Mouse (Mus musculus): ENCODE data around the gene Epop. TPM values are rescaled to one million over a fixed set of nuclear protein-coding genes. Genes with fewer than 3 reads are reported as not detected.

The Epop gene
- 46.9 TPM for polyA plus RNA-seq (2015; fragmentation: Illumina TruSeq; extraction: RNeasy Lipid Tissue Mini Kit (QIAGEN cat#74804); ENCODE audit: low read depth, low replicate concordance)

GRCm38 (mm10) chr11:97629576-97629975, at the start of gene Epop:
Gene Epop, minus strand, starts transcription at chr11:97629702.

GRCm38 (mm10) chr11:97662893-97663527, 33.5 kb upstream of the Epop start, which contains the start of gene Mllt6:
Gene Mllt6, plus strand, starts transcription at chr11:97663414.

Other genes with a start within 250 kb of the Epop start
- gene Arhgap23, start 214.2 kb downstream of the Epop start, polyA plus RNA-seq (2015; fragmentation: Illumina TruSeq; extraction: RNeasy Lipid Tissue Mini Kit (QIAGEN cat#74804); ENCODE audit: low read depth, low replicate concordance), result 54.0 TPM
- not detected for gene 4933428G20Rik, start 129.4 kb downstream of the Epop start, polyA plus RNA-seq (2015; fragmentation: Illumina TruSeq; extraction: RNeasy Lipid Tissue Mini Kit (QIAGEN cat#74804); ENCODE audit: low read depth, low replicate concordance)
- gene Srcin1, start 53.5 kb downstream of the Epop start, polyA plus RNA-seq (2015; fragmentation: Illumina TruSeq; extraction: RNeasy Lipid Tissue Mini Kit (QIAGEN cat#74804); ENCODE audit: low read depth, low replicate concordance), result 109 TPM
- gene Mllt6, start 33.7 kb upstream of the Epop start, polyA plus RNA-seq (2015; fragmentation: Illumina TruSeq; extraction: RNeasy Lipid Tissue Mini Kit (QIAGEN cat#74804); ENCODE audit: low read depth, low replicate concordance), result 50.7 TPM
- 74.5 TPM for gene Cisd3, start 56.1 kb upstream of the Epop start, polyA plus RNA-seq (2015; fragmentation: Illumina TruSeq; extraction: RNeasy Lipid Tissue Mini Kit (QIAGEN cat#74804); ENCODE audit: low read depth, low replicate concordance)
- gene Pcgf2, start 70.8 kb upstream of the Epop start, polyA plus RNA-seq (2015; fragmentation: Illumina TruSeq; extraction: RNeasy Lipid Tissue Mini Kit (QIAGEN cat#74804); ENCODE audit: low read depth, low replicate concordance), result 28.3 TPM
- gene Psmb3, start 73.7 kb upstream of the Epop start, polyA plus RNA-seq (2015; fragmentation: Illumina TruSeq; extraction: RNeasy Lipid Tissue Mini Kit (QIAGEN cat#74804); ENCODE audit: low read depth, low replicate concordance), result 222 TPM
- gene Pip4k2b, start 115.0 kb upstream of the Epop start, polyA plus RNA-seq (2015; fragmentation: Illumina TruSeq; extraction: RNeasy Lipid Tissue Mini Kit (QIAGEN cat#74804); ENCODE audit: low read depth, low replicate concordance), result 77.9 TPM
- 11.9 TPM for gene Cwc25, start 136.9 kb upstream of the Epop start, polyA plus RNA-seq (2015; fragmentation: Illumina TruSeq; extraction: RNeasy Lipid Tissue Mini Kit (QIAGEN cat#74804); ENCODE audit: low read depth, low replicate concordance)
- gene 1700001P01Rik, start 146.2 kb upstream of the Epop start, polyA plus RNA-seq (2015; fragmentation: Illumina TruSeq; extraction: RNeasy Lipid Tissue Mini Kit (QIAGEN cat#74804); ENCODE audit: low read depth, low replicate concordance), result 0.92 TPM
- gene Rpl23, start 152.7 kb upstream of the Epop start, polyA plus RNA-seq (2015; fragmentation: Illumina TruSeq; extraction: RNeasy Lipid Tissue Mini Kit (QIAGEN cat#74804); ENCODE audit: low read depth, low replicate concordance), result 513 TPM
- 94.8 TPM for gene Lasp1, start 169.3 kb upstream of the Epop start, polyA plus RNA-seq (2015; fragmentation: Illumina TruSeq; extraction: RNeasy Lipid Tissue Mini Kit (QIAGEN cat#74804); ENCODE audit: low read depth, low replicate concordance)
- gene B230217C12Rik, start 211.1 kb upstream of the Epop start, polyA plus RNA-seq (2015; fragmentation: Illumina TruSeq; extraction: RNeasy Lipid Tissue Mini Kit (QIAGEN cat#74804); ENCODE audit: low read depth, low replicate concordance), result 102 TPM